Mouse (Mus musculus): ENCODE measurements at regions not wholly inside any gene's neighbourhood (a gene's known extent, or its start where the extent isn't known, plus 50 kb on each side); places are given as distances from the start of the nearest gene placed in this dataset.

DNA sequence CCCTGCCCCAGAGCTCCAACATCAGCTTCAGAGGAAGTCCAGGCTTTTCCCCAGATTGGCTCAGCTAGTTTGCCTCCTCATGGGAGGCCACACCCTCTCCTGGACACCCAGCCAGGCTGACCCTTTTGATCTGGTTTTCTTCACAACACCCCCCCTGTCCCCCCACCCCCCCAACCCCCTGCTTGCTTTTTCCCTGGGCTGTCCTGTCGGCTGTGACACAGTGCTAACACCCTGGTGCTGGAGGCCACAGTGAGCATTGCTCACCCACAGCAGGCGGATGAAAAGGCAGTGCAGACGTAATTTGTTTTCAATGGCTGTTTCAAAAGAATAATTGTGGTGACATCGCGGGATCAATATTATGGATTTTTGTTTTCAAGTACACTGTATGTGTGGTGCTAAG, 333.8 kb upstream of the Zfp507 start:
- H3K4me2 ChIP-seq (replicated peaks; ENCODE audit: low read depth) = no peak overlapping the region
- TF ChIP-seq CTCF (IDR thresholded peaks at IDR 0.05; ENCODE audit: low read depth) = no peak
- no peak overlapping the region for H3K27ac ChIP-seq (ENCODE audit: low read depth, low read length)
- H3K4me3 ChIP-seq (ENCODE audit: low read depth, low read length) = no peak overlapping the region
- 54% methylated on average over 5 of the region's 5 CpGs for WGBS
- H3K9ac ChIP-seq (ENCODE audit: low read depth, low read length) = no peak overlapping the region
- no peaks in the 10 kb centered on the region for H3K27me3 ChIP-seq (replicated peaks; ENCODE audit: control insufficient read depth, insufficient read depth, low read length)
- ATAC-seq = no peak
- H3K9me3 ChIP-seq (ENCODE audit: control insufficient read depth) = no peaks in the 10 kb centered on the region
- H3K36me3 ChIP-seq (ENCODE audit: control insufficient read depth, insufficient read depth) = no peaks in the 10 kb centered on the region
- no peaks in the 10 kb centered on the region for H3K4me1 ChIP-seq (replicated peaks; ENCODE audit: control insufficient read depth, insufficient read depth, low read length)

DNA sequence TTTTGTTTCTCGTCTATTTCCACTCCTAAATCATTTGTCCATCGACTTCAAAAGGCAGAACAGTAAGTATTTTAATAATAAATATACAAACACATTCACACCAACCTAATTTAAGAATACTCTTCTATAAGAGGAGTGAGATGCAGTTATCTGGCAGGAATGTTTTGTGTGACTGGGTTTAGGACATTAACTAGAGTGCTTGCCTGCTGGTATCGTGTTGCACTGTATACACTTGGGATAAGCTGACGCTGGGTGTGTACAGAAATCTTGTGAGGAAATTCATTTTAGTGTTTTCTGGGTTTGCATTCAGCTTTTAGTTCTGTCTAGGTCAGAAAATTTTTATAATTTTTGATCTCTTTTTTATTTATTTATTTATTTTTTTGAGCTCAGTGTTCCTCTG, 331.8 kb upstream of the Zfp507 start:
- Histone ChIP-seq H3K9ac (ENCODE audit: low read depth, low read length) (no peak overlapping the region), H3K4me1 (replicated peaks; ENCODE audit: control insufficient read depth, insufficient read depth, low read length) (no peaks in the 10 kb centered on the region), H3K36me3 (ENCODE audit: control insufficient read depth, insufficient read depth) (no peaks in the 10 kb centered on the region), H3K27me3 (replicated peaks; ENCODE audit: control insufficient read depth, insufficient read depth, low read length) (no peaks in the 10 kb centered on the region), H3K9me3 (ENCODE audit: control insufficient read depth) (no peaks in the 10 kb centered on the region), H3K4me2 (replicated peaks; ENCODE audit: low read depth) (no peak overlapping the region), H3K27ac (ENCODE audit: low read depth, low read length) (no peak overlapping the region), H3K4me3 (ENCODE audit: low read depth, low read length) (no peak overlapping the region)
- no peak for ATAC-seq
- TF ChIP-seq CTCF (IDR thresholded peaks at IDR 0.05; ENCODE audit: low read depth) = no peak
- WGBS = 65% methylated on average over 4 of the region's 4 CpGs

- WGBS = 12% methylated on average over 8 of the region's 8 CpGs
- Histone ChIP-seq H3K27ac (ENCODE audit: low read depth, low read length) (no peak overlapping the region), H3K4me1 (replicated peaks; ENCODE audit: control insufficient read depth, insufficient read depth, low read length) (no peaks in the 10 kb centered on the region), H3K27me3 (replicated peaks; ENCODE audit: control insufficient read depth, insufficient read depth, low read length) (no peaks in the 10 kb centered on the region), H3K4me2 (replicated peaks; ENCODE audit: low read depth) (no peak overlapping the region), H3K4me3 (ENCODE audit: low read depth, low read length) (no peak overlapping the region), H3K9me3 (ENCODE audit: control insufficient read depth) (no peaks in the 10 kb centered on the region), H3K9ac (ENCODE audit: low read depth, low read length) (no peak overlapping the region), H3K36me3 (ENCODE audit: control insufficient read depth, insufficient read depth) (no peaks in the 10 kb centered on the region)
- no peak for ATAC-seq
- no peak for TF ChIP-seq CTCF (IDR thresholded peaks at IDR 0.05; ENCODE audit: low read depth)
Measured at GRCm38 (mm10) chr7:36133658-36134143, 330.9 kb upstream of the Zfp507 start.

DNA sequence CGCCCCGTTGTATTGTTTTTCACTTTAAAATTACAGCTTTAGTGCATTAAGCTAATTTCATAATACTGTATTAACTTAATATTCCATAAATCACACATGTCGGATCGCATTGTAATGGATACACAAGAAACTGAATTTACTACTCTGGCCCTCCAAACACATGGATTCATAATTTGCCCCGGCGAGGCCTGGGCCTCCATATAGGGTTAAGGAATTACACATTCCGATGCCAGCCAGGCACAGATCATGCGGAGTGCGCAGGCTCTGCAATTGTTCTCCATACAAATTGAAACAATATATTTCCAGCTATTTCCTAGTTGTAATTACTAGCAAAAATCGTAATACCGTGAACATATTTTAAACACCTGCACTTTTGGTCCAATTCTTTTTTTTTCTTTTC, 330.2 kb upstream of the Zfp507 start:
- Histone ChIP-seq H3K4me1 (replicated peaks; ENCODE audit: control insufficient read depth, insufficient read depth, low read length) (no peaks in the 10 kb centered on the region), H3K27ac (ENCODE audit: low read depth, low read length) (no peak overlapping the region), H3K27me3 (replicated peaks; ENCODE audit: control insufficient read depth, insufficient read depth, low read length) (no peaks in the 10 kb centered on the region), H3K4me2 (replicated peaks; ENCODE audit: low read depth) (no peak overlapping the region), H3K36me3 (ENCODE audit: control insufficient read depth, insufficient read depth) (no peaks in the 10 kb centered on the region), H3K9me3 (ENCODE audit: control insufficient read depth) (no peaks in the 10 kb centered on the region), H3K4me3 (ENCODE audit: low read depth, low read length) (no peak overlapping the region), H3K9ac (ENCODE audit: low read depth, low read length) (no peak overlapping the region)
- WGBS = 76% methylated on average over 11 of the region's 11 CpGs
- no peak for TF ChIP-seq CTCF (IDR thresholded peaks at IDR 0.05; ENCODE audit: low read depth)
- ATAC-seq = no peak

DNA sequence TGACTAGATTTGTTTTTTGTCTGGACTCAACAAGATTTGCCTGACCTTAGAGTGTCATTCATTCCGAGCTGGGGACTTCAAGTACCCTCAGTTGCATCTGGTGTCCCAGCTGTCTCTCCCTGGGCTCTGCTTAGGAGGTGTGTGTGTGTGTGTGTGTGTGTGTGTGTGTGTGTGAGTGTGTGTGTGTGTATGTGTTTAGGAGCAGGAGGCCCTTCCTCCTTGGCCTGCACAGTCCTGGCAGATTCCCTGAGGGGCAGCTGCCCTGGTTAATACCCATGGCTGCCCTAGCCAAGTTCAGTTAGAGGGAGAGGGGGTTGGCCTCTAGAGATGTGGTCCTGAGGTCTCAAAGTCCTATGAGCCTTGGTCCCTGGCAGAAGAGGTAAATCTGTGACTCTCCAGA, 329.8 kb upstream of the Zfp507 start:
- H3K27me3 ChIP-seq (replicated peaks; ENCODE audit: control insufficient read depth, insufficient read depth, low read length) = no peaks in the 10 kb centered on the region
- H3K4me3 ChIP-seq (ENCODE audit: low read depth, low read length) = no peak overlapping the region
- H3K36me3 ChIP-seq (ENCODE audit: control insufficient read depth, insufficient read depth) = no peaks in the 10 kb centered on the region
- no peak for ATAC-seq
- 57% methylated on average over 1 of the region's 1 CpGs for WGBS
- no peak overlapping the region for H3K9ac ChIP-seq (ENCODE audit: low read depth, low read length)
- no peaks in the 10 kb centered on the region for H3K9me3 ChIP-seq (ENCODE audit: control insufficient read depth)
- H3K4me2 ChIP-seq (replicated peaks; ENCODE audit: low read depth) = no peak overlapping the region
- H3K4me1 ChIP-seq (replicated peaks; ENCODE audit: control insufficient read depth, insufficient read depth, low read length) = no peaks in the 10 kb centered on the region
- no peak for TF ChIP-seq CTCF (IDR thresholded peaks at IDR 0.05; ENCODE audit: low read depth)
- H3K27ac ChIP-seq (ENCODE audit: low read depth, low read length) = no peak overlapping the region

GRCm38 (mm10) chr7:36097054-36097453, 294.3 kb upstream of the Zfp507 start:
- WGBS = 83% methylated on average over 4 of the region's 4 CpGs
- no peak overlapping the region for H3K4me3 ChIP-seq (ENCODE audit: low read depth, low read length)
- no peaks in the 10 kb centered on the region for H3K9me3 ChIP-seq (ENCODE audit: control insufficient read depth)
- H3K27ac ChIP-seq (ENCODE audit: low read depth, low read length) = no peak overlapping the region
- ATAC-seq = no peak
- H3K4me2 ChIP-seq (replicated peaks; ENCODE audit: low read depth) = no peak overlapping the region
- no peaks in the 10 kb centered on the region for H3K27me3 ChIP-seq (replicated peaks; ENCODE audit: control insufficient read depth, insufficient read depth, low read length)
- no peaks in the 10 kb centered on the region for H3K36me3 ChIP-seq (ENCODE audit: control insufficient read depth, insufficient read depth)
- TF ChIP-seq CTCF (IDR thresholded peaks at IDR 0.05; ENCODE audit: low read depth) = no peak
- H3K9ac ChIP-seq (ENCODE audit: low read depth, low read length) = no peak overlapping the region
- no peaks in the 10 kb centered on the region for H3K4me1 ChIP-seq (replicated peaks; ENCODE audit: control insufficient read depth, insufficient read depth, low read length)
